Mouse (Mus musculus) myocyte (in vitro differentiated cells): Measurements from ENCODE around the gene Aspg. TPM values are rescaled to one million over a fixed set of nuclear protein-coding genes. Genes with fewer than 3 reads are reported as not detected.

Experiments
- H3K27me3 ChIP-seq: one replicate; pipeline ENCODE4 v1.6.1; 2011; ENCODE audit not compliant: control insufficient read depth, insufficient read depth, insufficient read length
- H3K36me3 ChIP-seq: one replicate; pipeline ENCODE4 v1.6.1; 2011; ENCODE audit not compliant: control insufficient read depth, insufficient read depth
- H3K4me2 ChIP-seq: one replicate; pipeline ENCODE4 v1.6.1; 2011; ENCODE audit warnings: low read depth, control low read depth
- H3K4me3 ChIP-seq: one replicate; pipeline ENCODE4 v1.5.1; 2011; ENCODE audit warnings: mild to moderate bottlenecking, control low read depth, moderate library complexity
- H3K79me2 ChIP-seq: one replicate; pipeline ENCODE4 v1.6.1; 2011; ENCODE audit not compliant: control insufficient read depth, insufficient read depth
- H3ac ChIP-seq: one replicate; pipeline ENCODE4 v1.6.1; 2011; ENCODE audit not compliant: control insufficient read depth, insufficient read length
- CEBPB ChIP-seq: IDR thresholded peaks from 2 replicates; pipeline ENCODE4 v1.6.1; 2011; ENCODE audit warnings: mild to moderate bottlenecking, moderate library complexity; ENCODE audit not compliant: poor library complexity, insufficient read depth, severe bottlenecking
- E2F4 ChIP-seq: IDR thresholded peaks from one replicate; pipeline ENCODE4 v1.6.1; 2011; ENCODE audit warnings: mild to moderate bottlenecking, control low read depth, moderate library complexity; ENCODE audit not compliant: insufficient read depth
- MAX ChIP-seq: IDR thresholded peaks from one replicate; pipeline ENCODE4 v1.6.1; 2011; ENCODE audit warnings: low read depth, mild to moderate bottlenecking, control low read depth
- MYOD1 ChIP-seq, 3 experiments: IDR thresholded peaks; one replicate each; pipeline ENCODE4 v1.6.1; 2011; ENCODE audit warnings: control low read depth in 2 of 3, low read depth in 2 of 3, mild to moderate bottlenecking in 2 of 3, moderate library complexity in 1 of 3; ENCODE audit not compliant: insufficient read length in 2 of 3, control insufficient read depth in 1 of 3
- MYOG ChIP-seq, 3 experiments: IDR thresholded peaks; one replicate each; pipeline ENCODE4 v1.6.1; 2011; ENCODE audit warnings: control low read depth in 2 of 3, low read depth in 2 of 3, mild to moderate bottlenecking in 2 of 3; ENCODE audit not compliant: insufficient read length in 2 of 3, control insufficient read depth in 1 of 3, insufficient read depth in 1 of 3
- POLR2A ChIP-seq: IDR thresholded peaks from one replicate; pipeline ENCODE4 v1.6.1; 2011; ENCODE audit warnings: low read depth, mild to moderate bottlenecking, control low read depth, moderate library complexity; ENCODE audit not compliant: insufficient read length
- POLR2AphosphoS2 ChIP-seq: IDR thresholded peaks from one replicate; pipeline ENCODE4 v1.6.1; 2011; ENCODE audit warnings: low read depth, control low read depth; ENCODE audit not compliant: insufficient read length
- REST ChIP-seq: IDR thresholded peaks from one replicate; pipeline ENCODE4 v1.6.1; 2011; ENCODE audit warnings: mild to moderate bottlenecking, control low read depth, moderate library complexity; ENCODE audit not compliant: insufficient read depth, insufficient read length
- SRF ChIP-seq: IDR thresholded peaks from one replicate; pipeline ENCODE4 v1.6.1; 2011; ENCODE audit warnings: low read depth; ENCODE audit not compliant: control insufficient read depth, insufficient read length
- TCF12 ChIP-seq: IDR thresholded peaks from one replicate; pipeline ENCODE4 v1.6.1; 2011; ENCODE audit warnings: mild to moderate bottlenecking, control low read depth; ENCODE audit not compliant: poor library complexity, insufficient read depth, severe bottlenecking
- TCF3 ChIP-seq: IDR thresholded peaks from one replicate; pipeline ENCODE4 v1.6.1; 2011; ENCODE audit warnings: low read depth, control low read depth; ENCODE audit not compliant: insufficient read length
- USF1 ChIP-seq: IDR thresholded peaks from one replicate; pipeline ENCODE4 v1.6.1; 2011; ENCODE audit warnings: low read depth, mild to moderate bottlenecking, control low read depth, moderate library complexity
- polyA plus RNA-seq: library from polyadenylated mRNA; unstranded; fragments of >200 nt; fragmentation: generic; extraction: Trizol; gene quantifications from one replicate; pipeline ENCODE4 v1.2.1, GENCODE M21; 2012; ENCODE audit warnings: missing spikeins

Aspg gene
- polyA plus RNA-seq, 1 experiment, result 0.04 TPM

DNA sequence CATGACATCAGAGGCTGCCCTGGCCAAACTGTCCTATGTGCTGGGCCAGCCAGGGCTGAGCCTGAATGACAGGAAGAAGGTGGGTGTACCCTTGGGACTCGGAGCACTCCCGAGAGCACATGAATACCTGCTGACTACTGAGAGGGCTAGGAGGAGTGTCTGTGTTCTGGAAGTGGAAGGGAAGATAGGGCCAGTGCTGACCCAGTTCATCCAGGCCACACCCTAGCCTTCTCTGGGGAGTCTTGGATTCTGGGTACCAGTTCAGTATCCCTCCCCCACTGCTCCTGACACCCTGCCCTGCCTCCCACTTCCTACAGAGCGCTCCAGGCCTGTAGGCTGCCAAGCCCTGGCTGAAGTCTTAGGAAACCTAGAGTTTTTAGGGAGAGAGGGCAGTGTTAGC is 14.7 kb downstream of the Aspg start:
- H3K79me2 ChIP-seq, result no peaks in the 10 kb centered on the region
- H3K4me2 ChIP-seq, result no peak overlapping the region
- peaks cover 51% of the 10 kb centered on the region for H3K27me3 ChIP-seq
- H3ac ChIP-seq, result no peak overlapping the region
- no peaks in the 10 kb centered on the region for H3K36me3 ChIP-seq
- no peak overlapping the region for H3K4me3 ChIP-seq
- no peak for TF ChIP-seq TCF12
- no peak for TF ChIP-seq SRF
- no peak for TF ChIP-seq USF1
- no peak for TF ChIP-seq MYOG (IDR thresholded peaks at IDR 0.05; ENCODE audit: control insufficient read depth in 1 of 3, insufficient read depth in 1 of 3, insufficient read length in 2 of 3, low read depth in 2 of 3)
- TF ChIP-seq CEBPB, result no peak
- TF ChIP-seq POLR2AphosphoS2, result no peak
- no peak for TF ChIP-seq TCF3
- no peak for TF ChIP-seq MAX
- no peak for TF ChIP-seq E2F4

DNA sequence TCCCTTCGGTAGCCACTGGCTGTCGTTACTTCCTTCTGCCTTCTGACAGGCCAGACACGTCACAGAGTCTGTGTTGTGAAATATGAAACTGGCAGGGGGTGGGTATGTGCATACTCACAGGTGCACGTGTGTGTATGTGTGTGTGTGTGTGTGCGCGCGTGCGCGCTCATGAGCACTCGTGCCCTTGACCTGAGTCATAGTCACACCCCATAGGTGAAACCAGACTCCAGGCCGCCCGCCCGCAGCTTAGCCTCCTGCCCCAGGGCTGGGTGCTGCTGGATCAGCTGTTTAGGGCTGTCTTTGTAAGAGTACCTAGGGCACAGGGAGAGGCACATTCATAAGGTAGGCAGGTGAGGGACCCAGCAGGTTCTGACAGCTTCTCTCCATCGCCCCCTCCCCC is 19.4 kb downstream of the Aspg start:
- no peak overlapping the region for H3ac ChIP-seq
- TF ChIP-seq POLR2A (no peak), TCF12 (no peak), MYOD1 (IDR thresholded peaks at IDR 0.05; ENCODE audit: control insufficient read depth in 1 of 3, insufficient read length in 2 of 3, low read depth in 2 of 3) (peak in 1 of 3 experiments; percentile 15), SRF (no peak), MAX (no peak), USF1 (no peak), POLR2AphosphoS2 (no peak), E2F4 (no peak), MYOG (IDR thresholded peaks at IDR 0.05; ENCODE audit: control insufficient read depth in 1 of 3, insufficient read depth in 1 of 3, insufficient read length in 2 of 3, low read depth in 2 of 3) (peak in 1 of 3 experiments; percentile 37), TCF3 (no peak), REST (no peak), CEBPB (no peak)
- H3K36me3 ChIP-seq, result no peaks in the 10 kb centered on the region
- H3K4me2 ChIP-seq, result no peak overlapping the region
- H3K4me3 ChIP-seq, result no peak overlapping the region
- H3K79me2 ChIP-seq, result no peaks in the 10 kb centered on the region
- H3K27me3 ChIP-seq, result peaks cover 51% of the 10 kb centered on the region

DNA sequence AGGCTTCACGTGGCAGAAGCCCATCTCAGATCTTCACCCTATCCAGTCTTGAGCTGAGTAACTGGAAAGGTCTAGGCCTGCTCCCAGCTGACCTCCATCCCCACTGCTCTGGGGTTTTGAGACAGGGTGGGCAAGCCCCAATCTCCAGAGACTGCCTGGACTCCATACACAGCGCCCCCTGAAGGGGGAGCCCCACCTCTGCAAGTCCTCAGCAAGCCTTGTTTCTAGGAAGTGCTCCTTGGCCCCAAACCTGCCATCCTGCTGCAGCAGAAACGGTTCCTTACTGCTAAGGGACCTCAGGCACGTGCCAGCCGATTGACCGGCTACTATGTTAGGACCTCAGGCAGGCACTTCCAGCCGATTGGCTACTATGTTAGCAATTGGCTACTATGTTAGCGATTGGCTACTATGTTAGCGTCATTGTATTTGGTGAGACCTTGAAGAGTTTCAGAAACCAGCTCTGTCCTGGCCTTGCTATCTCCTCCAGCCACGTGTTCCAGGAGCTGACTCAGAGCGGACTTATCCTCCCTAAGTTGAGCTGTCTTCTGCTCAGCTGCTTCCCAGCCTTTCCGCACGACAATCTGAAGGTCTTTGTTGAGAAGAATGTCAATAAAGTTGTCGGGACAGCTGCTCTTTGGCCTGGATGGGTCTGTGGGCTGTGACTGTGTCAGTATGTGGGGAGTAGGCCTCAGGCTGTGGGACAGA is 20.6 kb downstream of the Aspg start:
- H3K27me3 ChIP-seq, result peaks cover 51% of the 10 kb centered on the region
- H3K79me2 ChIP-seq, result no peaks in the 10 kb centered on the region
- no peak for TF ChIP-seq POLR2A
- TF ChIP-seq MYOD1 (IDR thresholded peaks at IDR 0.05; ENCODE audit: control insufficient read depth in 1 of 3, insufficient read length in 2 of 3, low read depth in 2 of 3), result no peak
- no peak for TF ChIP-seq REST
- no peak for TF ChIP-seq E2F4
- TF ChIP-seq MAX, result no peak
- no peak for TF ChIP-seq MYOG (IDR thresholded peaks at IDR 0.05; ENCODE audit: control insufficient read depth in 1 of 3, insufficient read depth in 1 of 3, insufficient read length in 2 of 3, low read depth in 2 of 3)
- TF ChIP-seq TCF12, result no peak
- TF ChIP-seq CEBPB, result no peak
- no peak for TF ChIP-seq TCF3
- TF ChIP-seq SRF, result no peak
- no peak for TF ChIP-seq USF1
- no peak for TF ChIP-seq POLR2AphosphoS2
- H3K4me3 ChIP-seq, result no peak overlapping the region
- no peak overlapping the region for H3ac ChIP-seq
- no peaks in the 10 kb centered on the region for H3K36me3 ChIP-seq
- H3K4me2 ChIP-seq, result no peak overlapping the region

DNA sequence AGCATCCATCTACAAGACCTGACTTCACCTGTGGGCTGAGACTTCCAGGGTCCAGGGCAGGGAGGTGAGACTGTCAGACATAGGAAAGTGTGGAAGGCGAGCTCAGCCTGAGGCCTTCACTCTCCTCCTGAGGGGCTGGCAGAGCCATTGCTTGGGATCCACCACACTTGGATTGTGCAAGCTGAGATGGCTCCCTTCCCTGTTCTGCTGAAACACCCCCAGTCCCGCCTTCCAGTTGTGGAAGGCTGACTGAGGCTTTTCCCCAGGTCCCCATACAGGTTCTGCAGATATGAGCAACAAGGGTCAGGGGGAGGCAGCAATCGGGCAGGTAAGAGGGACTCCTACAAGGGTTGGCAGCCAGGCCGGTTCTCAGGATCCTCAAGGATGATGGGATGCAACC is 22.0 kb downstream of the Aspg start:
- H3K27me3 ChIP-seq, result peaks cover 52% of the 10 kb centered on the region
- H3ac ChIP-seq, result no peak overlapping the region
- H3K4me3 ChIP-seq, result no peak overlapping the region
- no peak overlapping the region for H3K4me2 ChIP-seq
- TF ChIP-seq POLR2AphosphoS2 (no peak), MYOG (IDR thresholded peaks at IDR 0.05; ENCODE audit: control insufficient read depth in 1 of 3, insufficient read depth in 1 of 3, insufficient read length in 2 of 3, low read depth in 2 of 3) (no peak), CEBPB (no peak), USF1 (no peak), TCF12 (no peak), E2F4 (no peak), POLR2A (no peak), TCF3 (no peak), REST (no peak), MAX (no peak)
- H3K79me2 ChIP-seq, result no peaks in the 10 kb centered on the region
- H3K36me3 ChIP-seq, result no peaks in the 10 kb centered on the region

DNA sequence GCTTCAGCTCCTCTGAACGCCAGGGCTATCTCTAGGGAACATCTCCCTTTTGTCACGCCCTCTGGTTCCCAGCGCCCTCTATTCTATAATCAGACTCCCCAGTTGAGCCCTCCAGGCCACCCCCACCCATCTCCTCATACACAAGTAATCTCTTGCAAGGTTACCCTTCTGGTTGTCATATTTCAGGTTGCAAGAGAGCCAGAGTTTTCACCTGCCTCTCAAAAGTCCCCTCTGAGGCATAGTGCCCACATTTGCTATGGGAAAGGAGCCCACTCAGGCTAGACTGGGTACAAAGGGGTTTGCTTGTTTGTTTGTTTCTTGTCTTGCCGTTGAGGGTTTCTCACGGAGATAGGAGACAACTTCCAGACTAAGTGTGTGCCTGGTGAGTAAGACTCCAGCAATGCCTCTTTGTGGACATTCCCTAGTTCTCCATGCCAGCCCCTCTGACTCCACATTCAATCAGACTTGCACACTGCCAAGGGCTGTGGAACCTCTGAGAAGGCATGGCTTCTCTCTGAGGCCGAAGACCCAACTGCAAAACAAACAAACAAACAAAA is 22.9 kb downstream of the Aspg start:
- TF ChIP-seq MYOG (IDR thresholded peaks at IDR 0.05; ENCODE audit: control insufficient read depth in 1 of 3, insufficient read depth in 1 of 3, insufficient read length in 2 of 3, low read depth in 2 of 3) (no peak), POLR2AphosphoS2 (no peak), MYOD1 (IDR thresholded peaks at IDR 0.05; ENCODE audit: control insufficient read depth in 1 of 3, insufficient read length in 2 of 3, low read depth in 2 of 3) (no peak), REST (no peak), TCF12 (no peak), E2F4 (no peak), USF1 (no peak), CEBPB (no peak), TCF3 (no peak), MAX (no peak), POLR2A (no peak), SRF (no peak)
- H3K4me3 ChIP-seq, result peak overlapping the region; percentile 11
- no peaks in the 10 kb centered on the region for H3K79me2 ChIP-seq
- peaks cover 48% of the 10 kb centered on the region for H3K27me3 ChIP-seq
- no peak overlapping the region for H3ac ChIP-seq
- H3K4me2 ChIP-seq, result peak overlapping the region; percentile 62
- no peaks in the 10 kb centered on the region for H3K36me3 ChIP-seq
